Comparison of ENCODE assay signal across 29 mouse cellular contexts in genomic region chr5:137831506-137831905, GRCm38 (mm10). TPM values are rescaled to one million over a fixed set of nuclear protein-coding genes. Genes with fewer than 3 reads are reported as not detected.
DNase-seq lines count a peak whose midpoint lies in the region; ATAC-seq and TF ChIP-seq lines count a peak whose summit lies in the region.
"Had no signal": no experiment of that assay in that cellular context is flagged by ENCODE, and none has a peak within 500 bp of the region (broad histone marks: within the 10 kb centered on the region; RNA-seq: fewer than 3 reads in every experiment).

No protein-coding gene starts in this region.

- DNase-seq in heart, adult 11 months, result peak; percentile 89
- DNase-seq in heart, postnatal 36 days, result no peak
- DNase-seq in liver, postnatal 0 days, result no peak
- DNase-seq in liver, embryonic 11.5 days (ENCODE audit: low spot score), result no peak
- DNase-seq in testis, postnatal 14 days (ENCODE audit: low spot score), result peak; percentile 2
- no peak for DNase-seq in right cerebral cortex, postnatal 14 days
- DNase-seq in midbrain, embryonic 10.5 days (ENCODE audit: low spot score), result no peak
- DNase-seq: adrenal gland, adult 2 months; cerebellum, adult 18-20 months; cerebellum, postnatal 14 days; gastrocnemius, postnatal 36 days; kidney, adult 11 months; layer of hippocampus, postnatal 36 days; thymus, postnatal 36 days had no signal

- H3K9ac ChIP-seq in liver, postnatal 0 days (replicated peaks), result no peak overlapping the region
- no peak overlapping the region for H3K9ac ChIP-seq in liver, embryonic 11.5 days (ENCODE audit: low read depth, low read length)
- H3K9ac ChIP-seq: embryonic facial prominence, embryonic 13.5 days; forebrain, embryonic 12.5 days; heart, embryonic 15.5 days; limb, embryonic 12.5 days; liver, embryonic 14.5 days; lung, embryonic 15.5 days; midbrain, embryonic 13.5 days had no signal

- ATAC-seq in liver, postnatal 0 days, result no peak
- no peak for ATAC-seq in liver, embryonic 11.5 days (replicated peaks; ENCODE audit: low FRiP score)
- ATAC-seq in granulocyte monocyte progenitor cell, adult 5-6 weeks (replicated peaks; ENCODE audit: poor library complexity, severe bottlenecking), result peak; percentile 18
- ATAC-seq: CD4-positive, CD25-positive, alpha-beta regulatory T cell, adult 4 months; hindbrain, embryonic 16.5 days; midbrain, embryonic 13.5 days; Patski had no signal

- H3K4me3 ChIP-seq in liver, postnatal 0 days (ENCODE audit: low read depth, low read length), result no peak overlapping the region
- no peak overlapping the region for H3K4me3 ChIP-seq in liver, embryonic 11.5 days (ENCODE audit: low read depth, low read length)
- H3K4me3 ChIP-seq in midbrain, embryonic 10.5 days, result no peak overlapping the region
- H3K4me3 ChIP-seq: embryonic facial prominence, embryonic 13.5 days; erythroblast, embryonic 14.5 days; forebrain, embryonic 12.5 days; heart, embryonic 15.5 days; limb, embryonic 12.5 days; lung, embryonic 15.5 days; midbrain, embryonic 13.5 days had no signal

- TF ChIP-seq EP300 in liver, postnatal 0 days (IDR thresholded peaks at IDR 0.05; ENCODE audit: low read depth), result no peak

- no peaks in the 10 kb centered on the region for H3K36me3 ChIP-seq in liver, postnatal 0 days (replicated peaks; ENCODE audit: insufficient read depth, low read length)
- H3K36me3 ChIP-seq in liver, embryonic 11.5 days (ENCODE audit: control insufficient read depth, insufficient read depth, low read length), result no peaks in the 10 kb centered on the region
- H3K36me3 ChIP-seq in midbrain, embryonic 10.5 days, result no peaks in the 10 kb centered on the region
- H3K36me3 ChIP-seq: embryonic facial prominence, embryonic 13.5 days; forebrain, embryonic 12.5 days; heart, embryonic 15.5 days; limb, embryonic 12.5 days; lung, embryonic 15.5 days; midbrain, embryonic 13.5 days had no signal

- peak overlapping the region; percentile 34; the same call in 1 of the 2 replicates for H3K27ac ChIP-seq in liver, postnatal 0 days (ENCODE audit: low read depth)
- H3K27ac ChIP-seq in liver, embryonic 11.5 days (ENCODE audit: low read depth, low read length), result no peak overlapping the region
- H3K27ac ChIP-seq in midbrain, embryonic 10.5 days (replicated peaks), result no peak overlapping the region
- H3K27ac ChIP-seq: embryonic facial prominence, embryonic 13.5 days; forebrain, embryonic 12.5 days; heart, embryonic 15.5 days; limb, embryonic 12.5 days; liver, embryonic 14.5 days; lung, embryonic 15.5 days; midbrain, embryonic 13.5 days had no signal

- H3K9me3 ChIP-seq in liver, postnatal 0 days (ENCODE audit: low read length), result no peaks in the 10 kb centered on the region
- no peaks in the 10 kb centered on the region for H3K9me3 ChIP-seq in liver, embryonic 11.5 days (ENCODE audit: control insufficient read depth, low read length)
- no peaks in the 10 kb centered on the region for H3K9me3 ChIP-seq in midbrain, embryonic 10.5 days (replicated peaks)
- H3K9me3 ChIP-seq: embryonic facial prominence, embryonic 13.5 days; forebrain, embryonic 12.5 days; heart, embryonic 15.5 days; limb, embryonic 12.5 days; lung, embryonic 15.5 days; midbrain, embryonic 13.5 days had no signal

- intact Hi-C loops in heart, postnatal 36 days (cut with DNase I), result no loop called here

- 60% methylated on average over 6 of the region's 6 CpGs for WGBS in liver, postnatal 0 days (ENCODE audit: insufficient replicate concordance)
- 56% methylated on average over 6 of the region's 6 CpGs for WGBS in liver, embryonic 11.5 days
- WGBS in midbrain, embryonic 10.5 days, result 77% methylated on average over 6 of the region's 6 CpGs

- H3K4me1 ChIP-seq in liver, postnatal 0 days (ENCODE audit: insufficient read depth), result no peaks in the 10 kb centered on the region; the same call in 1 of the 2 replicates
- H3K4me1 ChIP-seq in liver, embryonic 11.5 days (replicated peaks; ENCODE audit: control insufficient read depth, insufficient read depth, low read length), result no peaks in the 10 kb centered on the region
- no peaks in the 10 kb centered on the region for H3K4me1 ChIP-seq in midbrain, embryonic 10.5 days
- H3K4me1 ChIP-seq: embryonic facial prominence, embryonic 13.5 days; forebrain, embryonic 12.5 days; heart, embryonic 15.5 days; limb, embryonic 12.5 days; lung, embryonic 15.5 days; midbrain, embryonic 13.5 days had no signal

- no peaks in the 10 kb centered on the region for H3K27me3 ChIP-seq in liver, postnatal 0 days (ENCODE audit: insufficient read depth, low read length)
- H3K27me3 ChIP-seq in liver, embryonic 11.5 days (replicated peaks; ENCODE audit: control insufficient read depth, insufficient read depth, low read length), result no peaks in the 10 kb centered on the region
- no peaks in the 10 kb centered on the region for H3K27me3 ChIP-seq in midbrain, embryonic 10.5 days (ENCODE audit: low read depth, poor library complexity, severe bottlenecking)
- H3K27me3 ChIP-seq: embryonic facial prominence, embryonic 13.5 days; forebrain, embryonic 12.5 days; heart, embryonic 15.5 days; limb, embryonic 12.5 days; lung, embryonic 15.5 days; midbrain, embryonic 13.5 days; Patski had no signal

- peak overlapping the region; percentile 28; the same call in 1 of the 2 replicates for H3K4me2 ChIP-seq in liver, postnatal 0 days (ENCODE audit: low read depth, low read length)
- no peak overlapping the region for H3K4me2 ChIP-seq in liver, embryonic 11.5 days
- H3K4me2 ChIP-seq: embryonic facial prominence, embryonic 13.5 days; forebrain, embryonic 12.5 days; heart, embryonic 15.5 days; limb, embryonic 12.5 days; lung, embryonic 15.5 days; midbrain, embryonic 13.5 days had no signal

- no peak for TF ChIP-seq CTCF in liver, postnatal 0 days (IDR thresholded peaks at IDR 0.05; ENCODE audit: low read depth)

RNA-seq across cellular contexts. Expression of gene Pilra, which starts 4.6 kb away (rescaled TPM):
- 1 to 10 TPM; 3.2 TPM for total RNA-seq in heart, postnatal 36 days (2021)
- 8.7 and 12.1 TPM in 2 replicates for polyA plus RNA-seq in liver, postnatal 0 days (2015; fragmentation: Nextera tagmentation; extraction: Ambion mirVana)
- 1.3 and 1.5 TPM in 2 replicates for polyA plus RNA-seq in liver, embryonic 11.5 days (2014; fragmentation: Nextera tagmentation; extraction: Ambion mirVana)
- 3.2 and 4.0 TPM in 2 replicates for total RNA-seq in granulocyte monocyte progenitor cell, adult 5-6 weeks (2014; fragmentation: Nextera tagmentation)
- 11.4 and 12.7 TPM in 2 replicates for total RNA-seq in granulocyte monocyte progenitor cell, adult 5-6 weeks (2017)
- polyA plus RNA-seq in midbrain, embryonic 10.5 days (2016; fragmentation: Nextera tagmentation; extraction: Ambion mirVana), result 0.19 and 1.1 TPM in 2 replicates
- polyA plus RNA-seq: erythroblast, embryonic 14.5 days had no signal

RNA-seq across cellular contexts. Expression of gene Pilrb1, which starts 26.4 kb away (rescaled TPM):
- 1 to 10 TPM; 1.1 to 1.2 TPM for total RNA-seq in heart, postnatal 36 days (2021)
- polyA plus RNA-seq in liver, postnatal 0 days (2015; fragmentation: Nextera tagmentation; extraction: Ambion mirVana), result 11.7 and 11.9 TPM in 2 replicates
- 1.5 and 1.6 TPM in 2 replicates for polyA plus RNA-seq in liver, embryonic 11.5 days (2014; fragmentation: Nextera tagmentation; extraction: Ambion mirVana)
- 3.5 and 12.1 TPM in 2 replicates for total RNA-seq in granulocyte monocyte progenitor cell, adult 5-6 weeks (2014; fragmentation: Nextera tagmentation)
- 7.2 and 7.6 TPM in 2 replicates for total RNA-seq in granulocyte monocyte progenitor cell, adult 5-6 weeks (2017)
- polyA plus RNA-seq in midbrain, embryonic 10.5 days (2016; fragmentation: Nextera tagmentation; extraction: Ambion mirVana), result not detected in 2 replicates
- total RNA-seq: gastrocnemius, postnatal 36 days; layer of hippocampus, postnatal 36 days; left cerebral cortex, postnatal 10 days had no signal
- polyA plus RNA-seq: embryonic facial prominence, embryonic 13.5 days; erythroblast, embryonic 14.5 days; forebrain, embryonic 12.5 days; hindbrain, embryonic 16.5 days; limb, embryonic 12.5 days; midbrain, embryonic 13.5 days; Patski; testis, adult 2 months had no signal

RNA-seq across cellular contexts. Expression of gene Pilrb2, which starts 40.1 kb away (rescaled TPM):
- 1 to 10 TPM in 1 of 2 experiments, under 1 TPM in 1; 0.80 to 1.0 TPM for total RNA-seq in heart, postnatal 36 days (2021)
- polyA plus RNA-seq in liver, postnatal 0 days (2015; fragmentation: Nextera tagmentation; extraction: Ambion mirVana), result 11.6 and 13.2 TPM in 2 replicates
- polyA plus RNA-seq in liver, embryonic 11.5 days (2014; fragmentation: Nextera tagmentation; extraction: Ambion mirVana), result 1.3 and 2.1 TPM in 2 replicates
- 3.2 and 13.2 TPM in 2 replicates for total RNA-seq in granulocyte monocyte progenitor cell, adult 5-6 weeks (2014; fragmentation: Nextera tagmentation)
- 4.3 and 10.3 TPM in 2 replicates for total RNA-seq in granulocyte monocyte progenitor cell, adult 5-6 weeks (2017)
- not detected in 2 replicates for polyA plus RNA-seq in midbrain, embryonic 10.5 days (2016; fragmentation: Nextera tagmentation; extraction: Ambion mirVana)
- total RNA-seq: gastrocnemius, adult 18-20 months; layer of hippocampus, postnatal 36 days; left cerebral cortex, postnatal 10 days had no signal
- polyA plus RNA-seq: embryonic facial prominence, embryonic 13.5 days; erythroblast, embryonic 14.5 days; forebrain, embryonic 12.5 days; hindbrain, embryonic 16.5 days; limb, embryonic 12.5 days; midbrain, embryonic 13.5 days; Patski; testis, adult 2 months had no signal

RNA-seq across cellular contexts. Expression of gene Zcwpw1, which starts 43.9 kb away (rescaled TPM):
- total RNA-seq in heart, postnatal 36 days (2021), result under 1 TPM; 0.36 to 0.49 TPM
- polyA plus RNA-seq in liver, postnatal 0 days (2015; fragmentation: Nextera tagmentation; extraction: Ambion mirVana), result 1.5 and 1.9 TPM in 2 replicates
- 10.2 and 13.1 TPM in 2 replicates for polyA plus RNA-seq in liver, embryonic 11.5 days (2014; fragmentation: Nextera tagmentation; extraction: Ambion mirVana)
- 1.0 and 2.6 TPM in 2 replicates for total RNA-seq in granulocyte monocyte progenitor cell, adult 5-6 weeks (2014; fragmentation: Nextera tagmentation)
- total RNA-seq in granulocyte monocyte progenitor cell, adult 5-6 weeks (2017), result 12.7 and 13.0 TPM in 2 replicates
- 13.8 and 16.1 TPM in 2 replicates for polyA plus RNA-seq in midbrain, embryonic 10.5 days (2016; fragmentation: Nextera tagmentation; extraction: Ambion mirVana)

RNA-seq across cellular contexts. Expression of gene Mepce, which starts 44.1 kb away (rescaled TPM):
- total RNA-seq in heart, postnatal 36 days (2021), result 10 to 100 TPM; 25.6 to 35.3 TPM
- 4.7 and 5.0 TPM in 2 replicates for polyA plus RNA-seq in liver, postnatal 0 days (2015; fragmentation: Nextera tagmentation; extraction: Ambion mirVana)
- polyA plus RNA-seq in liver, embryonic 11.5 days (2014; fragmentation: Nextera tagmentation; extraction: Ambion mirVana), result 9.3 and 11.1 TPM in 2 replicates
- total RNA-seq in granulocyte monocyte progenitor cell, adult 5-6 weeks (2014; fragmentation: Nextera tagmentation), result 33.9 and 35.2 TPM in 2 replicates
- total RNA-seq in granulocyte monocyte progenitor cell, adult 5-6 weeks (2017), result 14.5 and 48.4 TPM in 2 replicates
- polyA plus RNA-seq in midbrain, embryonic 10.5 days (2016; fragmentation: Nextera tagmentation; extraction: Ambion mirVana), result 11.7 and 12.5 TPM in 2 replicates

Comparison
In these comparisons a context has a peak if more than half of its experiments do, and no peak if none do; other contexts are left out.
1. DNase-seq: peak in heart, adult 11 months (single experiment) and testis, postnatal 14 days (single experiment); none in heart, postnatal 36 days (0 of 2), liver, postnatal 0 days (single experiment), liver, embryonic 11.5 days (single experiment), right cerebral cortex, postnatal 14 days (single experiment) and midbrain, embryonic 10.5 days (single experiment).